Mouse (Mus musculus) mammary gland, adult 2 months (tissue): ENCODE measurements around the gene Bpifb2. TPM values are rescaled to one million over a fixed set of nuclear protein-coding genes. Genes with fewer than 3 reads are reported as not detected.

ENCODE experiments used
- polyA plus RNA-seq: library from polyadenylated mRNA; depleted of rRNA; stranded (reverse); fragments of >200 nt; gene quantifications from 2 replicates; pipeline ENCODE4 v1.2.3, GENCODE M21; 2012; ENCODE audit warnings: low replicate concordance; rRNA removed

The Bpifb2 gene
- polyA plus RNA-seq, result 2.2 and 4.9 TPM in 2 replicates

DNA sequence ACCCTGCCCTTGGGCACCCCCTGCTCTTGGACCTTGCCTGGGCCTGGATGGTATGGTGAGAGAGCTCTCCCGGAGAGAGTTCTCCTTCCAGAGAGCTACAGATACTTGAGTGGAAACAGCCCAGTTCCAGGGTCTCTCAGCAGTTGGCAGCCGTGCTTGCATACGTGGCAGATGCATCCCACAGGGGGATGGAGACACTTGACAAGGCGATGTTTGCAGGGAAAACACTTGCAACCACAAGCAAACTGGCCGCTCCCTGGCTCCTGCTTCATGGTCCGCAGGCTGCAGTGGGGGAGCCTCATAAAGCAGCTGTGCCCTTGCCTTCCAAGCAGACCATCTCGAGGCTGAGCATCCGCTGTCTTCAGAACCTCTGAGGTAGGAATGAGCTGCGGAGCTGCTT lies at the start of gene Bpifb2:
TSS of gene Bpifb2 (plus strand) at position 301 of the 400 bp plus-strand sequence.

DNA sequence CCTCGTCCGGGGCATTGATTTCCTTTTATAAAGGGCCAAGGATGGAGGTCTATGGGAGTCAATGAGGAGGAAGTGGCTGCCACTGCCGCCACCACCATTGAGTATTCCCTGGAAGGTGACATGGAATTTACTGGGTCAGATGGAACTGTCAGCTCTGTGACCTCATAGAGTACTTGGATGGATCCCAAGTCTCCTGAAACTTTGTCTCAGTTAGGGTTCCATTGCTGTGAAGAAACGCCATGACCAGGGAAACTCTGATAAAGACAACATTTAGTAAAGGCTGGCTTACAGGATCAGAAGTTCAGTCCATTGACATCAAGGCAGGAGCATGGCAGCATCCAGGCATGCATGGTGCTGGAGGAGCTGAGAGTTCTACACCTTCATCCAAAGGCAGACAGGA lies 3.9 kb upstream of the Bpifb2 start, which contains the start of gene Sun5:
TSS of gene Sun5 (minus strand) at position 101 of the 400 bp plus-strand sequence.

DNA sequence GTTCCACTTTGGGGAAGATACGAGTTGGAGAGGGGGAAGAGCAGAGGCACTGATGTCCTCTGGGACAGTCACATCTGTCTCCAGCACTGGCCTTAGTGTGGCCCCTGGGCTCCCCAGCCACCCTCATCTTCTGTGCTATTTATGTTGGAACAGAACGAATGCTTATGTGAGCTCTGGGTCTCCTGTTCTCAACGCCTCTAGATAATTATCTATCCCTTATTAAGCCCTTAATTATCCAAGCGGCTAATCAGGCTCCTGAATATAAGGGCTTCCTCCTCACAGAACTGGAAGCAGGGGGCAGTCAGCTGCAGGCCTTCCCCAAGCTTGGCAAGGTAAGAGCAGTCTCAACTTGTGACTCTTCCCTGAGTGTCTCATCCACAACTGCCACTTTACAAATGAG lies 25.2 kb downstream of the Bpifb2 start, which contains the start of gene Bpifb6:
TSS of gene Bpifb6 (plus strand) at position 301 of the 400 bp plus-strand sequence.

DNA sequence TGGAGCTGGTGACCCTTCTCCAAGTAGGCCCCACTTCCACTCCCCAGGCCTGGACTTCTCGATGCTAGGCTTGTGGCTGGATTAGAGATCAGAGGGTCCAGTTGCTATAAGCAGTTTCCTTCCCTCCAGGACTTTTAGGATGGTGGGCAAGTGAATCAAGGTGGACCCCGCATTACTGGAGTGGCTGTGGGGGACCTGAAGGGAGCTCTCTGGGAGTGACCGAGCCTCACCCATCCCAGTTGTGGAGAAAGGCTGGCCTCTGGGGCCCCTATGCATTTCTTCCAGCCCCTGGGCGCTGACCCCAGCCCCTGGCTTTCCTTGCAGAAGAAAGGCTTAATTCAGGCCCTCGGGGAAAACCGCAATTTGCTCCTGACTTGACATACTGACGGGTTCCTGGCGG lies 43.1 kb downstream of the Bpifb2 start, which contains the start of gene Bpifb3:
TSS of gene Bpifb3 (plus strand) at position 301 of the 400 bp plus-strand sequence.

DNA sequence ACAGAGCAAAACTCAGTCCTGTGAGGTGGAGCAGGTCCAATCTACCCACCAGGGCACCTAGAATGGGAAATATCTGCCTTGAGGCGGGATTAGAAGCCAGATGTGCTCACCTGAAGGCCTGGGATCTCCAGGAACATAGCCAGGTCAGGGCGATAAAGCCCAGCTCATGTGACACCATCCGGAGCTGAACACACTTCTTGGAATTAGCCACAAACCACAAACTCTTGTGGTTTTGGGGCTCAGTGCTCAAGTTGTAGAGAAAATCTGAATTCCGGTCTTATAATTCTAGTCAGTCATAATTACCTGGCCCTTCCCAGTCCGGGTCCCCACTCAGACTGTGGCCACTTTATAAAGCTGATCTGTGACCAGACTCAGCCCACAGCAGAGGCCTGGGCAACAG lies 63.0 kb downstream of the Bpifb2 start, which contains the start of gene Bpifb4:
TSS of gene Bpifb4 (plus strand) at position 370 of the 400 bp plus-strand sequence.

Other genes with a start within 250 kb of the Bpifb2 start
- 15.9 and 20.3 TPM in 2 replicates for gene Commd7, start 242.3 kb upstream of the Bpifb2 start, polyA plus RNA-seq
- gene Dnmt3b, start 225.6 kb upstream of the Bpifb2 start, polyA plus RNA-seq, result 2.0 and 2.6 TPM in 2 replicates
- not detected in 2 replicates for gene Dnmt3c, start 178.4 kb upstream of the Bpifb2 start, polyA plus RNA-seq
- gene Mapre1, start 133.8 kb upstream of the Bpifb2 start, polyA plus RNA-seq, result 6.0 and 12.2 TPM in 2 replicates
- 1.4 and 1.5 TPM in 2 replicates for gene Efcab8, start 95.1 kb upstream of the Bpifb2 start, polyA plus RNA-seq
- not detected in 2 replicates for gene Sun5, start 4.0 kb upstream of the Bpifb2 start, polyA plus RNA-seq
- 0.31 and 0.83 TPM in 2 replicates for gene Bpifb6, start 25.3 kb downstream of the Bpifb2 start, polyA plus RNA-seq
- 1.7 and 2.3 TPM in 2 replicates for gene Bpifb3, start 43.2 kb downstream of the Bpifb2 start, polyA plus RNA-seq
- gene Bpifb4, start 63.2 kb downstream of the Bpifb2 start, polyA plus RNA-seq, result not detected in 2 replicates
- gene Bpifa6, start 99.9 kb downstream of the Bpifb2 start, polyA plus RNA-seq, result not detected in 2 replicates
- gene Bpifa2, start 133.2 kb downstream of the Bpifb2 start, polyA plus RNA-seq, result not detected in 2 replicates